Mouse (Mus musculus): ENCODE results near the gene Slc35a5.

The Slc35a5 gene

DNA sequence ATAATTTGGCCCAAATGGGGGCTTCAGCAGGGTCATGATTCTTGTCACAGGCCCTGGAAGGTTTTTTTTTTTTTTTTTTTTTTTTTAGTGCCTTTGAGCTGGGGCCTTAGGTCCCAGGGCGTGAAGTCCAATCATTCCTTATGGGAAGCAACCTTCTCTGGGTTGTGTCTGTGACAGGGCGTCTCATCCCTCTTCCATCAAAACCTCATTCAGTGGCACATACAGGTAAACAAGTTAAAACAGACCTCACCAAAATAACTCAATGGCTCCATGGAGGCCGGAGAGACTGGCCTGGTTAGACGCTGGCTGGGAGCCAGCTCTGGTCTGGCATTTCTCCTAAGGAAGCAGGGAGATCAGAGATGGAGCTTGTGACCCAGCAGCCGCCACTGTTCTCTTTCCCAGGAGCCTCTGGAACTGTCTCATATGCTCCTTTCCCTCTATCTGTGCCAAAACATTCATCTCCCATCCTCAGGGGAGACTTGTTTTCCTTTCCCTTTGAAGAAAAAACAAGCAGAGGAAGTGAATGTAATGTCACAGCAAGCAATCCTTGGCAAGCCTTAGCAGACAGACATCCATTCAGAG, 37.6 kb downstream of the Slc35a5 start:
- in situ Hi-C loops (cut with MboI, MseI) = no loop called here

GRCm38 (mm10) chr16:45118760-45119159, 39.7 kb downstream of the Slc35a5 start:
- in situ Hi-C loops (cut with MboI, MseI) = no loop called here

GRCm38 (mm10) chr16:45117200-45117599, 41.3 kb downstream of the Slc35a5 start:
- in situ Hi-C loops (cut with MboI, MseI) = no loop called here

GRCm38 (mm10) chr16:45110498-45110897, 48.0 kb downstream of the Slc35a5 start:
- in situ Hi-C loops (cut with MboI, MseI) = no loop called here

DNA sequence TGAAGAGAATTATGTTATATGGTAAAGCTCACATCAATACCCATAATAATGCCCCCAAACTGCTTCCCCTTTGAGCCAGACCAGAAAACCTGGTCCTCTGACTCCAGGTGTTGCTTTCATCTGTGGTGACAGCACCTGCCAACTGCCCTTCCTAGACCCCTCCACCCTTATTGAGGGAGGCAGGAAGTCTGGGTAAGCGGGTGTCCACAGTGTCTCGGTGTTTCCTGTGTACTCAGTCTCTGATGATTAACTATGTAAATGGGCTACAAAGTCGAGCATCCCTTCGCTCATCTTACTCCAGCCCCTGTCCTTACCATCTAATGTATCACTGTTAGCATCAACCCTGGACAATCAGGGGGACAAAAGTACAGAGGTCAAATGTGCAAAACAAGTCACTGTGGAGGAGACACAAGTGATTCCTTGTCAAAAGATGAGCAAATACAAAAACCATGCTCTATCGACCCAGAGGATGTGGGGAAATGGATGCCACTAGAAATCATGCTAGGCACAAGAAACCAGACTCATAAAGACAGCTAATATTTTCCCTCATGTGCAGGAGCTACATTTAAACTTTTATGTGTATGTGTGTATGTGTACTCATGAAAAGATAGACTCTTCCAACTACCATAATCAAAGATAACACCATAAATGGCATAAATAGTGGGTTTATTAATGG, 50.2 kb downstream of the Slc35a5 start:
- in situ Hi-C loops (cut with MboI, MseI) = no loop called here

DNA sequence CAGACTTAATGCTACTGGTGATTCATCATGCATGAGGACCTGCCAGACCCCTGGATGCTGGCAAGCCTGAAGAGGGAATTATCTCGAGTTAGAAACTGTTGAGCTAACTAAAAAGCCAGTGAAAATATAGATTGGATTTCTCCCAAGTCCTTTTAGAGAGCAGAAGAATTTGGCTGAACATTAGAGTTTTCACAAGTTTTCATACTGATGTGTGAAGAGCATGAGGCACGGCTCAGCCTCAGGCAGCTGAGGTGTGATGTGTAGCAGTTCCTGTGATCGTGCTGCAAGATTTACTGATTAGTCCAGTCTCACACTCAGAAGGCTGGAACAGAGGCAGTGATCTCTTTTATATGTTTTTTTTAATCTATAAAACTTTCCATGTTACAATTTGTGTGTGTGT, 53.5 kb downstream of the Slc35a5 start:
- in situ Hi-C loops (cut with MboI, MseI) = no loop called here

DNA sequence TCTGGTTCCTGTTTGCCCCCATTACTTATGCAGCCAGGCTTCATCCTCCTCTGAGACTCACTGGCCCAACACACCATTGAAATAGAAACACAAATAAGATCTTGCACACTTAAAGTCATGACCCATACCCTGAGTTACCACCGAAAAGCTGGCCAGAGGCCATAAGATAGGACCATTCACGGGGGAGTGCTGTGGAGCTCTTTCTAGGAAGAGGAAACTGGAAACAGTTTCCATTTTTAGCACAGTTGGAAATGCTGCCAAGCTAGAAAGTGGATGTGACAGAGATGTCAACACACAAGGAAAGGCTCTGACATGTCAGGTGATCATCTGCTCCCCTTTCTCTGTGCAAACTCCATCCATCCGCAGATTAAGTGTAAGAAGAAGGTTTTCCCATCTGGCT, 57.6 kb downstream of the Slc35a5 start:
- in situ Hi-C loops (cut with MboI, MseI) = no loop called here

- in situ Hi-C loops (cut with MboI, MseI) = loop anchor here (10.0 to 25.0 kb wide), 2 partner anchors 354 to 612 kb away; partner anchors contain the start of gene Gtpbp8 (in 1 of the 2)
These were observed 59.7 kb downstream of the Slc35a5 start for GRCm38 (mm10) chr16:45098886-45099210.

DNA sequence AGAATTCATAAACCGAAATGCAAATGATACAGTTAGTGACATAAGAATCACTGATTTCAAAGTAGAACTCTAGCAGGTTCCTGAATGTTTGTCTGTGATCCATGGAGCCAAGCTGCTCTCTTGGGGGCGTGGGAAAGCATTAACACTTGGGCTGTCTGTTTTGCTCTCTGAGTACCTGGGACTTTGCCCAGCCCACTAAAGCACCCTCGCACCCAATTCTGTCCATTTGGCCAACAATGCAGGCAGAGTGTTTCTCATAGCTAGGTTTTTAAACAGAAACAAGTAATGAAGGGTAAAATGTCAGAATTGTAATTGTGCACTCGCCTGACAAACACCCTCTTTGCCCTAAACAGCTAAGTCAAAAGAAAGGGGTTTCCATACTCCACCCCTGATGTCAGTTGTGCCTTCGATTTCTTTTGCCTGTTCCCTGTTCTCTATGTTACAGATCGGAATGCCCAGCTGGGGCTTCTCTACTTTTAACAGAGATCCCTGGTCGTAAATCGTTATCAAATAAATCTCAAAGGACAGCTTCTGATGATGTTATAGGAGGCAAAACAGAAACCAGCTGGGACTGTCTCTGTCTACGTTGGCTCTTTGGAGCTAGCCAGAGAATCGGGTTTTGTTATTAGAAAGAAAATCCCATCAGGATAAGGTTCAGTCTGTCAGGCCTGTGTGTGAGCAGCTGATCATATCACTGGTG, 60.2 kb downstream of the Slc35a5 start:
- in situ Hi-C loops (cut with MboI, MseI) = loop anchor here (10.0 to 25.0 kb wide), 2 partner anchors 354 to 611 kb away; partner anchors contain the start of gene Gtpbp8 (in 1 of the 2)

DNA sequence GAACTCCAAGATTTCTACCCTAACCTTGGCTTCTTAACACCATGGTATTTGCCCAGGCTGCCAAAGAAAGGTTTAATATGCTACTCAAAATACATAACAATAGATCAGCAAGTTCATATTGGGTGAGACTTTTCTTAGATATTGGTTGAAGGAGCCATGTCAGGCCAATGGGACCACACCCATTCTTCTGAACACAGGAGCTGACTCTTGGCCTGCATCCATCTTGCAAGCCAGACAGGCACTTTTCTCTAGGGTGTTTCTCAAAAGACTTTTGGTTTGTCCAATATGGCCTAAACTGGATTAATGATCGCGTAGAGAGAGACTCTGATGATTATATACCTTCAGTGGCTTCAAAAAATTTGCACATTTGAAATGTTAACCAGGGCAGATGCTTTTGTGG, 61.0 kb downstream of the Slc35a5 start:
- in situ Hi-C loops (cut with MboI, MseI) = loop anchor here (10.0 to 25.0 kb wide), 2 partner anchors 353 to 610 kb away; partner anchors contain the start of gene Gtpbp8 (in 1 of the 2)

DNA sequence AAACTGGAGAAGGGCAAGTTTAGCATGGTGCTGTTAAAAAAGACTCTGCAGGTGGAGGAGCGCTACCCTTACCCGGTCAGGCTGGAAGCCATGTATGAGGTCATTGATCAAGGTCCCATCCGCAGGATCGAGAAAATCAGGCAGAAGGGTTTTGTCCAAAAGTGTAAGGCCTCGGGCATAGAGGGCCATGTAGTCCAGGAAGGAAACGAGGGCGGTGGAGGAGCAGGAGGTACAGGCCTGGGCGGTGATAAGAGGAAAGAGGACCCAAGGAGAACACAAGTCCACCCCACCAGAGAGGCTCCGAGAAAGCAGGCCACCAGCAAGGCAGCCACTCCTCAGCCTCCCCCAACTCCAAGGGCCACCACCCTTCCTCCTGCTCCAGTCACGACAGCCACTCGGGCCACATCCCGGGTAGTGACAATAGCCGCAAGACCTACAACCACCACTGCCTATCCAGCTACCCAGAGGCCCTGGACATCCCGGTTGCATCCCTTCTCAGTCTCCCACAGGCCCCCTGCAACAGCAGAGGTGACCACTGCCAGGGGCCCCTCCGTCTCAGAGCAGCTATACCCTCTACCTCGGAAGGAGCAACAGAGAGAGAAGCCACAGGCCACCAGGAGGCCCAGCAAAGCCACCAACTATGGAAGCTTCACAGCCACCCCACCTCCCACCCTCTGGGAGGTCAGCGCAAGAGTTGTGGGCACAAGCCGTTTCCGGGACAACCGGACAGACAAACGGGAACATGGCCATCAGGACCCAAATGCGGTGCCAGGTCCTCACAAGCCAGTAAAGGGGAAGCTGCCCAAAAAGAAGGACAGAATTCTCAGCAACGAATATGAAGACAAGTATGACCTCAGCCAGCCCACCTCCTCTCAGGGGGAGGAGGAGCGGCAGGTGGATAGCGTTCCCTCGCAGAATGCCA, 62.7 kb downstream of the Slc35a5 start:
- in situ Hi-C loops (cut with MboI, MseI) = loop anchor here (10.0 to 25.0 kb wide), 2 partner anchors 351 to 609 kb away; partner anchors contain the start of gene Gtpbp8 (in 1 of the 2)

DNA sequence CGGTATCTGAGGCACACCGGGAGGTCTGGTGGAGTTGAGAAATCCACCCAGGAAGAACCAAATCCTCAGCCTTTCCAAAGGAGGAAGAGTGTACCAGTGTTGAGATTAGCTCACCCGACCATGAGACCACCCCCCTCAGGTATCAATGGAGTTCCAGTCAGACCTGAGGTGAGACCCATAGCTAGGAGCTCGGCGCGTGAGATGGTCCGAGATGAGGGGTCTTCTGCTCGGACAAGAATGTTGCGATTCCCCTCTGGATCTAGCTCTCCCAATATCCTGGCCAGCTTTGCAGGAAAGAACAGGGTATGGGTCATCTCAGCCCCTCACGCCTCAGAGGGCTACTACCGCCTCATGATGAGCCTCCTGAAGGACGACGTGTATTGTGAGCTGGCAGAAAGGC, 63.5 kb downstream of the Slc35a5 start:
- in situ Hi-C loops (cut with MboI, MseI) = loop anchor here (10.0 to 25.0 kb wide), 2 partner anchors 350 to 608 kb away; partner anchors contain the start of gene Gtpbp8 (in 1 of the 2)

DNA sequence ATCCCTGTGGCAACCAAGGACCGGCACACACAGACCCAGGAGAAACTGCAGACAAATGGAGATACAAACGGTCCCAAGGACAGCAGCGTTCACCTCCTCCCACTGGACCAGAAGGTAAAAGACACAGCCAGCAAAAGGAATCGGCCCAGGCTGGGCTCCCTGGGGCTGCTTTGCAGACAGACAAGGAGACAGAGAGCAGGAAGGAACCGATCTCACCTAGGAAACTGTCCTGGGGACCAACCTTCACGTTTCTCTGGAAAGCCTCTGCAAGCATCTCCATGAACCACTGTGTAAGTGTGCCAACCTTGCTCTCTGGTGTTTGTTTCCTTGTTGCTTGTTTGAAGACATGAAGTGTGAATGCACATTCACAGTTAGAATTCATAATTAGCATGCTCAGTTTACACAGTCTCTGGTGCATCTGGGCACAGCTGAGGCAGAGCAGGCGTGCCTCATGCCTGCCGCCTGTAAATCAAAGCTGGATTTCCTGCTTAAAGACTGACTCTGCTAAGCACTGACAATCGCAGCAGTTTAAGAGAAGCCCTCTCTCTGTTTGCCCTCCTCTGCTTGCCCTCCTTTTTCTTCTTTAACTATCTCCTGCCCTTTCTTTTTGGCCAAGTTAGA, 64.3 kb downstream of the Slc35a5 start:
- in situ Hi-C loops (cut with MboI, MseI) = loop anchor here (10.0 to 25.0 kb wide), 2 partner anchors 349 to 607 kb away; partner anchors contain the start of gene Gtpbp8 (in 1 of the 2)

DNA sequence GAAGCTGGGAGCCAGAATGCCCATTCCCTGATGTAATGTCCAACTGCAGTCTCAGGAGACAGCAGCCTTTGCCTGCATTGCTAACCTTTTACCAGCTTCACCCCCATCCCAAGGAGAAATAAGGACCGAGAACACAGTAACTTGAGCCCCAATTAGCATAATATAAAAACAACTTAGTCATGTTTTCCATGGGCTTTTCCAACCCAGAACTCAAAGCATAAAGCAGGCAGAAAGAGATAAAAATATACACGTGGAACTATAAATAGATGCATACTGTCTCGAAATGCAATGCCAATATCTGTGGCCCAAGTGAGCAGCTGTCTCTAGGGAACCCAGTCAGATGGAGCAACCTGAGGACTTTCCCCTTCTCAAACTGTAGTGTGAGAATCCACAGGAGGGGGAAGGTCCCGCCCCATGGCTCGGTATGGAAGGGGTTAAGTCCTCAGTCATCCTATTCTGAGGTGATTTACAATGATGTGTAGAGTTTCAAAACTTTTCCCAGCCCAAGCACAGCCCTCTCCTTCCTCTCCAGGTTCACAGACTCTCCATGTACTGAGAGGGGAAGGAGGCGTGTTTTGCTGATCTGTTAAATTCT, 65.3 kb downstream of the Slc35a5 start, which contains the start of gene Ccdc80:
Gene Ccdc80 (plus strand): TSS at position 266 of the 595 bp plus-strand sequence.
- in situ Hi-C loops (cut with MboI, MseI) = loop anchor here (10.0 to 25.0 kb wide), 2 partner anchors 348 to 606 kb away; partner anchors contain the start of gene Gtpbp8 (in 1 of the 2)

- in situ Hi-C loops (cut with MboI, MseI) = loop anchor here (10.0 to 25.0 kb wide), 2 partner anchors 345 to 603 kb away; partner anchors contain the start of gene Gtpbp8 (in 1 of the 2)
These were observed 68.5 kb downstream of the Slc35a5 start for GRCm38 (mm10) chr16:45090005-45090404.
